Mouse (Mus musculus): ENCODE measurements around the gene Sbds. TPM values are rescaled to one million over a fixed set of nuclear protein-coding genes. Genes with fewer than 3 reads are reported as not detected.

The Sbds gene
- polyA plus RNA-seq, 1 experiment: 41.3 TPM

DNA sequence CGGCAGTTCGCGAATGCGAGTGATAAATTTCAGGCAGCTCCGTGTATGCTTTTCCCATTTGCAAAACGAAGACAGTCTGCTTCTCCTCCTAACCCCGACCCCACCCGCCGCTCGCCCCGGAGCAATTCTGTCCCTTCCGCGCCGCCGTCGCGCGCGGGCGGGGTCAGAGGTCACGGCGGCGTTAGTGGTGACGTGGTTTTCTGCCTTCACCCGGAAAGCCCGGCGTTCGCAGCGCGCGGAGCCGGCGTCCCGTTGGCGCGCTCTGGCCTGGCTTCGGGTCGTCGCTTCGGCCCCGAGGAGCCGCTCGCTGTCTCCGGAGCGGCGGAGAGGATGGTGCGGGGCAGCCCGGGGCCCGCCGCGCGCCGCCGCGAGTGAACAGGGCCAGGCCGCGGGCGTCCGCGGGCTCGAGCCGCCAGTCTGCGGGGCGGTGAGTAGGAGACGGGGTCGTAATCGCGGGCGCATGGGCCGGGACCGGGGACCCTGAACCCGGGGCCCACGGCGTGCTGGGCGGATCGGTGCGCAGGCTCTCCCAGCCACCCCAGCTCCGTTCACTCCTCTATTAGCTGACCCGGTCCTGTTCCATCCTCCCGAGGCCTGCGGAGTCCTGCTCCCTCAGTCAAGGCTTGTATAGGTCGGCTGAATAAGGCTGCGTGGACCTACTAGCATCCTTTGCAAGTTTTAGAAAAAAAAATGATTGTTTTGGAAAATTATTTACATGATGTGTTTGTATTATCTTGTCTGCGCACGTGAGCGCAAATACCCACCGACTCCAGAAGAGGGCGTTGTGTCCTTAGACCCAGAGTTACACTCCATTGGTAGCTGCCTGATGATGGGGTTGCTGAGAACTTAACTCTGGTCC lies 33.0 kb downstream of the Sbds start:
- peak; percentile 96 for DNase-seq (ENCODE audit: low read depth)
- TF ChIP-seq POLR2A (IDR thresholded peaks at IDR 0.05; ENCODE audit: borderline replicate concordance, extremely low read depth, insufficient read depth, insufficient read length, poor library complexity, severe bottlenecking) (peak; percentile 65), CTCF (IDR thresholded peaks at IDR 0.05; ENCODE audit: borderline replicate concordance, extremely low read depth, insufficient read depth, insufficient read length) (peak; percentile 47; the same call in 1 of the 2 replicates)

DNA sequence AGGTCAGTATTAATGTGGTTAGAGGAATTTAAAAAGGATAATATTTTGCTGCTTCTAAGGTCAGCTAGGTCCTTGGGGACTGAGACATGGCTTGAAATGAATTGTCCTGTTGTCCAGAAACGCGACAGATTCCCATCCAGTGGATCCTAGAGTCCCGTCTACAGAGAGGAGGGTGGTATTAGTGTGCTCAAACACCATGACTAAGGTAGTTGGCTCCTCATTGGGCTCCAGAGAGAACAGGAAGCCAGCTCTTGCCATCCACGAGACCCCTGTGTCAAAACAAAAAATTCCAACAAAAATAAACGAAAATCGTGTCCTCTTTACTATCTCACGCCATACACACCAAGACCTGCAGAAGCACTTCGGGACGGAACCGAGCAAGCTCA lies 33.6 kb downstream of the Sbds start:
- no peak for DNase-seq (ENCODE audit: low read depth)
- TF ChIP-seq POLR2A (IDR thresholded peaks at IDR 0.05; ENCODE audit: borderline replicate concordance, extremely low read depth, insufficient read depth, insufficient read length, poor library complexity, severe bottlenecking) (no peak), CTCF (IDR thresholded peaks at IDR 0.05; ENCODE audit: borderline replicate concordance, extremely low read depth, insufficient read depth, insufficient read length) (no peak)

DNA sequence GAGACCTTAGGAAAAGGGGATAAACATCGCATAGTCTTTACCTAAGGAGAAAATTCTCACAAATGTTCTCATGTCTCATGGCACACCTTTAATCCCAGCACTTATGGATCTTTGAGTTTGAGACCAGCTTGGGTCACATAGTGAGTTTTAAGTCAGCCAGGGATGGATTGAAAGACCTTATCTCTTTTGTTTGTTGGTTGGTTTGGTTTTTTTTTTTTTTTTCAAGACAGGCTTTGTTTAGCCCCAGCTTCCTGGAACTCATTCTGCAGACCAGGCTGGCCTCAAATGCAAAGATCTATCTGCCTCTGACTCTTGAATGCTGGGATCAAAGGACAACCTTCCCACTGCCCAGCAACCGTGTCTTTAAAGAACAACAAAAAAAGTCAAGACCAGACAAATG lies 34.0 kb downstream of the Sbds start:
- DNase-seq (ENCODE audit: low read depth): peak; percentile 5
- TF ChIP-seq CTCF (IDR thresholded peaks at IDR 0.05; ENCODE audit: borderline replicate concordance, extremely low read depth, insufficient read depth, insufficient read length) (no peak), POLR2A (IDR thresholded peaks at IDR 0.05; ENCODE audit: borderline replicate concordance, extremely low read depth, insufficient read depth, insufficient read length, poor library complexity, severe bottlenecking) (no peak)

DNA sequence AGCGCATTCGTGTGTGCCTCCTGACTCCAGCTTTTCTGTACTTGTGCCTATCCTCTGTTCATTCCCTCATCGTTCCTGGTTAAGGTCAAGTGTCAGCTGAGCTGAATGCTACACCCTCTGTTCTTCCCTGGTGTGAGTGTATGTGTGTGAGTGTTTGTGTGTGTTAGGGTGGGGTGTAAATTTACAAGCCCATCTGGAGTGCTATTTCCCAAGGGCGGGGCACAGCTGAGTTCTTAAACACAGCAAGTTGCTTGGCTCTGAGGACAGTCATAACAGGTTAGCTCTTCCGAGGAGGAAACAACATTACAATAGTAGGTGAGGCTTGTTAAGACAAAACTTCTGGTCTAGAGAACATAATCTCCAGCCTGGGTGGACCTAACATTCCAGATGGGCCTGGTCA lies 37.0 kb downstream of the Sbds start:
- no peak for DNase-seq (ENCODE audit: low read depth)
- TF ChIP-seq POLR2A (IDR thresholded peaks at IDR 0.05; ENCODE audit: borderline replicate concordance, extremely low read depth, insufficient read depth, insufficient read length, poor library complexity, severe bottlenecking) (no peak), CTCF (IDR thresholded peaks at IDR 0.05; ENCODE audit: borderline replicate concordance, extremely low read depth, insufficient read depth, insufficient read length) (no peak)

DNA sequence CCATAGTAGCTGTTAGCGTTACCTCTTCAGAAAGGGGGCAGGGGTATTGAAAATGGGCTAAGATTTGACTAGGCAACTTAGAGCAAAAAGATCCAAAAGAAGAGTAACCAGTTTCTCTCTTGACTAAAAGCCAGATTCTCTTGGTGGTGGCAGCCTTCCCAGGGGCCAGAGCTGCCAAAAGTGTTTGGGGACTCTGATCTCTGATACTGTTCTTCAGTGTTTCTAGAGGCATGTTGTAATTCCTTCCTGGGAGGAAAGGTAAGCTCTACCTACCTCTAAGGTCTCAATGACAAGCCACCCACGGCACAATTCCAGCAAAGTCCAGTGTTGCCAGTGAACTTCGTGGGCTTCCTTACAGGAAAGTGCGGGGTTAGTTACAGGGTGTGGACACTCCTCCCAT lies 37.9 kb downstream of the Sbds start:
- no peak for DNase-seq (ENCODE audit: low read depth)
- TF ChIP-seq POLR2A (IDR thresholded peaks at IDR 0.05; ENCODE audit: borderline replicate concordance, extremely low read depth, insufficient read depth, insufficient read length, poor library complexity, severe bottlenecking) (no peak), CTCF (IDR thresholded peaks at IDR 0.05; ENCODE audit: borderline replicate concordance, extremely low read depth, insufficient read depth, insufficient read length) (no peak)

DNA sequence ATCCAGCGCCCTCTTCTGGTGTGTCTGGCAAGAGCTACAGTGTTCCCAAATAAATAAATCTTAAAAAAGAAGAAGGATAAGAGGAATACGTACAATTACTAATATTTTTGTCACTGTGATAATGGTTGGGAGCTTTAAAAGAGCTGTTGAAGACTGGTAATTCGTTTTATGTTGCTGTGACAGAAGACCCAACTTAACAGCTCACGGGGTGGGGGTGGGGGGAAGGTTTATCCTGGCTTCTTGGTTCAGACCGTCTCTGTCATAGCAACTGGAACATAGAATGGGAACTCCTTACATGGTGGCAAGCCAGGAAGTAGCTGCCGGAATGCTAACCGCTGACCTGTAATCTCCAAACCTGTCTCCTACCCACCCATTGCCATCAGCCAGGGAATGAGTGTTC lies 38.5 kb downstream of the Sbds start, which contains the start of gene Tmem248:
Tmem248 (plus strand) TSS at position 301 of the 400 bp plus-strand sequence.
- DNase-seq (ENCODE audit: low read depth): no peak
- no peak for TF ChIP-seq POLR2A (IDR thresholded peaks at IDR 0.05; ENCODE audit: borderline replicate concordance, extremely low read depth, insufficient read depth, insufficient read length, poor library complexity, severe bottlenecking)
- no peak for TF ChIP-seq CTCF (IDR thresholded peaks at IDR 0.05; ENCODE audit: borderline replicate concordance, extremely low read depth, insufficient read depth, insufficient read length)

DNA sequence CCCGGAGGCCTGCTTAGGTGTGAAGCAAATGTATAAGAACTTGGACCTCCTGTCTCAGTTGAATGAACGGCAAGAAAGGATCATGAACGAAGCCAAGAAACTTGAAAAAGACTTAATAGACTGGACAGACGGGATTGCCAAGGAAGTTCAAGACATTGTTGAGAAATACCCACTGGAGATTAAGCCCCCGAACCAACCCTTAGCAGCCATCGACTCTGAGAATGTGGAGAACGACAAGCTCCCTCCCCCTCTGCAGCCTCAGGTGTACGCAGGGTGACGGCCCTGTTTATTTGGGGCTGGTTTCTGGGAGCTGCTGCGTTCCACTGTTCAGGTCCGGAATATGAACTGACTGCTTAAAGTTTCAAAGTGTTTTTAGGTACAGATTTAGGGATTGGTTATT lies 42.4 kb downstream of the Sbds start:
- DNase-seq (ENCODE audit: low read depth): no peak
- no peak for TF ChIP-seq CTCF (IDR thresholded peaks at IDR 0.05; ENCODE audit: borderline replicate concordance, extremely low read depth, insufficient read depth, insufficient read length)
- no peak for TF ChIP-seq POLR2A (IDR thresholded peaks at IDR 0.05; ENCODE audit: borderline replicate concordance, extremely low read depth, insufficient read depth, insufficient read length, poor library complexity, severe bottlenecking)

DNA sequence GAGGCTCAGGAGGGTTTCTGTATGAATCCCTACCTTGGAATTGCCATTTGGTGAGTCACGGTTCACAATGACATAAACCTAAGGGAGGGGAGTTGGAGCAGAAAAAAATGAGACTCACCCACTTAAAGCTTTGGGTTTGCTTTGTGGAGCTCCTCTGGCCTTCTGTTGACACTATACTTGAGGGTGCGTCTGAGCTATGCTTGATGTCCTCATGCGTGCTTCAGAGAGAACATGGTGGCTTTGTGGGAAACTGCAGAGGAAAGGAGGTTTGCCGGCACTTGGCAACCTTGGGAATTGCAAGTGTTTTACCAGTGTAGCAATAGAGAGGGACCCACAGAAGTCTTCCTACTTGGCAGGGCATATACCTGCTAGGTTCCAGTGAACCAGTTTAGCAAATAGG lies 48.0 kb downstream of the Sbds start:
- TF ChIP-seq CTCF (IDR thresholded peaks at IDR 0.05; ENCODE audit: borderline replicate concordance, extremely low read depth, insufficient read depth, insufficient read length): no peak
- no peak for TF ChIP-seq POLR2A (IDR thresholded peaks at IDR 0.05; ENCODE audit: borderline replicate concordance, extremely low read depth, insufficient read depth, insufficient read length, poor library complexity, severe bottlenecking)
- DNase-seq (ENCODE audit: low read depth): no peak

DNA sequence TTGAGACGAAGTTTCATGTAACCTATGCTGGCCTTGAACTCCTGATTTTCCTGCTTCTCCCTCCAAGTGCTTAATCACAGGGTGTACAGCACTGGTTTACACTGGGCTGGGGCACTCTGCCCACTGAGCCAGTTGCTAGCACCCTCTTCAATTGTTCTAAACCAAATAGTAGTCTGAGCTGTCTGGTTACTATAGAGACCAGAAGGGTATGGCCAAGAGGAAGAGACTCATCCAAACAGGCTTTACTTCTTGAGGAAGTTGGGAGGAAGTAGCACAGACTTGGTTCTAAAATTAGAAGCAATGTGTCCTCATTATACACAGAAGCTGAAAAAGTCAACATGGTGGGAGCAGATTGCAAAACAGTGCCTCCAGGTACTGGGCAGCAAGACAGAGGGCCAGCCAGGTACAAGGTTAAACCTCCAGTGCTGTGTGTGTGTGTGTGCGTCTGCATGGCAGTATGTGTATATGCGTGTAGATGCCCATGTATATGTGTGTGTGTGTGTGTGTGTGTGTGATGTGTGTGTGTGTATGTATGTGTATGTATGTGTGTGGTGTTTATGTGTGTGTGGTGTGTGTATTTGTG lies 49.8 kb downstream of the Sbds start:
- TF ChIP-seq POLR2A (IDR thresholded peaks at IDR 0.05; ENCODE audit: borderline replicate concordance, extremely low read depth, insufficient read depth, insufficient read length, poor library complexity, severe bottlenecking) (no peak), CTCF (IDR thresholded peaks at IDR 0.05; ENCODE audit: borderline replicate concordance, extremely low read depth, insufficient read depth, insufficient read length) (no peak)
- DNase-seq (ENCODE audit: low read depth): no peak

DNA sequence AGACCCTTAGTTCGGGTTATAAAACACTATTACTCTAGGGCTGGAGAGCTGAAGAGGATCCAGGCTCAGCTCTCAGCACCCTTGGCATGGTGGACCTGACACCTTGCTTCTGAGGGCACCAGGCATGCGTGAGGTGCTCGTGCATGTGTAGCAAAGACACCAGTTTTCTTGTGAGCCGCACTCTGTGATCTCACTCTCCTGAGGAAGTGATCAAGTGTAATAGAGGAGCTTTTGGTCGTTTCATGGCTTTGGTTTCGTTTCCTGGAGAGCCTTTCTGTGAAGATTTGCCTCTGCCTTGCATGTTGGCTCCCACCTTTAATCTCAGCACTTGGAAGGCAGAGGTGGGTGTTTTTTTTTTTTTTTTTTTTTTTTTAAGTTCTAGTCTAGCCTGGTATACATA lies 50.8 kb downstream of the Sbds start:
- TF ChIP-seq CTCF (IDR thresholded peaks at IDR 0.05; ENCODE audit: borderline replicate concordance, extremely low read depth, insufficient read depth, insufficient read length) (no peak), POLR2A (IDR thresholded peaks at IDR 0.05; ENCODE audit: borderline replicate concordance, extremely low read depth, insufficient read depth, insufficient read length, poor library complexity, severe bottlenecking) (no peak)

DNA sequence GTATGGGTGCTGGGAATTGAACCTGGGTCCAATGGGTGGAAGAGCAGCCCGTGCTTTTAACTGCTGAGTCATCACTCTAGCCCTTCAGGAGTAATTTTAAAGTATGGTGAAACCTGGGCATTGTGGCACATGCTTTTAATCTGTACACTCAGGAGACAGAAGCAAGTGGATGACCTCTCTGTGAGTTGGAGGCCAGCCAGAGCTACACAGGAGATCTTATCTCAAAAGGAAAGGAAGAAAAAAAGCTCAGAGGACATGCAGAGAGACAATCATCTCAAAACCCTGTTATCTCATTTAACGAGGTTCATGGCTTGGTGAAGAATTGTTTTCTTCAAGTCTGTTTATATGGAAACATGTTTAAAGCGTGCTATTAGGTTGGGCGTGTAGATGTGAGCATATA lies 51.4 kb downstream of the Sbds start:
- no peak for DNase-seq (ENCODE audit: low read depth)
- TF ChIP-seq POLR2A (IDR thresholded peaks at IDR 0.05; ENCODE audit: borderline replicate concordance, extremely low read depth, insufficient read depth, insufficient read length, poor library complexity, severe bottlenecking): no peak
- TF ChIP-seq CTCF (IDR thresholded peaks at IDR 0.05; ENCODE audit: borderline replicate concordance, extremely low read depth, insufficient read depth, insufficient read length): no peak

More for the DNA sequence above, 50.8 kb downstream of the Sbds start:
- no peak for DNase-seq (ENCODE audit: low read depth)

Measured in brain, embryonic 14.5 days (tissue).